Mouse (Mus musculus) liver, adult 2 months (tissue): Measurements from ENCODE around the gene Olfr56. TPM values are rescaled to one million over a fixed set of nuclear protein-coding genes. Genes with fewer than 3 reads are reported as not detected.
A peak's percentile ranks its signal among the peaks of the same experiment; 100 is the strongest.

ENCODE experiments used
- DNase-seq: peaks from one replicate; pipeline ENCODE4 v3.0.0-alpha.2; 2011; ENCODE audit warnings: low read depth, low spot score; ENCODE audit errors: extremely low read depth
- H3K27ac ChIP-seq: fragments of 200-500 bp; replicated peaks from 2 replicates; pipeline ENCODE4 v1.5.1; 2012; ENCODE audit warnings: low read depth, mild to moderate bottlenecking, control low read depth, inconsistent platforms, low read length; ENCODE audit not compliant: insufficient read depth
- H3K27me3 ChIP-seq: fragments of 200-500 bp; 2 replicates; pipeline ENCODE4 v1.6.1; 2012; ENCODE audit warnings: mild to moderate bottlenecking, moderate library complexity, low read length, inconsistent platforms; ENCODE audit not compliant: control insufficient read depth, insufficient read depth
- H3K36me3 ChIP-seq: fragments of 200-500 bp; 2 replicates; pipeline ENCODE4 v1.6.1; 2012; ENCODE audit warnings: low read length, inconsistent platforms; ENCODE audit not compliant: control insufficient read depth, insufficient read depth
- H3K4me1 ChIP-seq: fragments of 200-500 bp; 2 replicates; pipeline ENCODE4 v1.6.1; 2011; ENCODE audit warnings: low read length; ENCODE audit not compliant: control insufficient read depth, insufficient read depth
- H3K4me3 ChIP-seq: fragments of 200-500 bp; 2 replicates; pipeline ENCODE4 v1.5.1; 2011; ENCODE audit warnings: low read depth, mild to moderate bottlenecking, control low read depth, low read length, moderate library complexity; ENCODE audit not compliant: insufficient read depth
- H3K79me2 ChIP-seq: fragments of 200-500 bp; 2 replicates; pipeline ENCODE4 v1.6.1; 2012; ENCODE audit warnings: inconsistent platforms, mild to moderate bottlenecking, low read length, moderate library complexity; ENCODE audit not compliant: control insufficient read depth, insufficient read depth
- H3K9ac ChIP-seq: fragments of 200-500 bp; 2 replicates; pipeline ENCODE4 v1.6.1; 2012; ENCODE audit warnings: low read depth, mild to moderate bottlenecking, control low read depth, inconsistent platforms, low read length
- CTCF ChIP-seq: fragments of 200-500 bp; IDR thresholded peaks from 2 replicates; pipeline ENCODE4 v1.5.1; 2011; ENCODE audit warnings: low read depth, low read length, control low read depth
- POLR2A ChIP-seq: fragments of 200-500 bp; IDR thresholded peaks from 2 replicates; pipeline ENCODE4 v1.6.1; 2011; ENCODE audit warnings: low read length, control low read depth; ENCODE audit not compliant: insufficient read depth; ENCODE audit errors: extremely low read depth
- WGBS: fragments of 180-500 bp; shearing (Covaris S2); methylation state at CpG from one replicate; pipeline ENCODE4 v1.1.7; 2018; 5-methylcytosine and 5-hydroxymethylcytosine counted together
- polyA plus RNA-seq: library from polyadenylated mRNA; depleted of rRNA; stranded (reverse); fragments of >200 nt; gene quantifications from 2 replicates; pipeline ENCODE4 v1.2.3, GENCODE M21; 2012
- total RNA-seq: library from RNA; depleted of rRNA; stranded (reverse); fragments of >200 nt; gene quantifications from 2 replicates; pipeline ENCODE4 v1.2.3, GENCODE M21; 2014

Gene Olfr56
- total and polyA plus RNA-seq, 2 experiments, result 0.28 TPM; not detected in 1

GRCm38 (mm10) chr11:49081886-49082285, 103.2 kb downstream of the Olfr56 start:
- Histone ChIP-seq H3K4me3 (no peak overlapping the region), H3K27ac (no peak overlapping the region; the same call in 1 of the 2 replicates), H3K36me3 (no peaks in the 10 kb centered on the region), H3K4me1 (peaks cover 27% of the 10 kb centered on the region), H3K27me3 (no peaks in the 10 kb centered on the region), H3K79me2 (no peaks in the 10 kb centered on the region; the same call in 1 of the 2 replicates), H3K9ac (no peak overlapping the region)
- no peak for TF ChIP-seq POLR2A
- no peak for TF ChIP-seq CTCF
- no peak for DNase-seq
- WGBS, result 88% methylated on average over 3 of the region's 3 CpGs

GRCm38 (mm10) chr11:49083146-49083545, 104.5 kb downstream of the Olfr56 start:
- TF ChIP-seq POLR2A (no peak), CTCF (no peak)
- H3K4me3 ChIP-seq, result no peak overlapping the region
- H3K9ac ChIP-seq, result no peak overlapping the region
- peak overlapping the region; percentile 21; the same call in 1 of the 2 replicates for H3K27ac ChIP-seq
- peaks cover 30% of the 10 kb centered on the region for H3K4me1 ChIP-seq
- DNase-seq, result no peak
- no peaks in the 10 kb centered on the region for H3K27me3 ChIP-seq
- 81% methylated on average over 1 of the region's 1 CpGs for WGBS
- no peaks in the 10 kb centered on the region; the same call in 1 of the 2 replicates for H3K79me2 ChIP-seq
- no peaks in the 10 kb centered on the region for H3K36me3 ChIP-seq

- no peak for TF ChIP-seq CTCF
- TF ChIP-seq POLR2A, result no peak
- Histone ChIP-seq H3K9ac (no peak overlapping the region), H3K36me3 (no peaks in the 10 kb centered on the region), H3K4me3 (no peak overlapping the region), H3K4me1 (peaks cover 30% of the 10 kb centered on the region), H3K27ac (peak overlapping the region; percentile 68), H3K79me2 (no peaks in the 10 kb centered on the region; the same call in 1 of the 2 replicates), H3K27me3 (no peaks in the 10 kb centered on the region)
- WGBS, result 52% methylated on average over 3 of the region's 3 CpGs
- DNase-seq, result peak; percentile 75
Measured at GRCm38 (mm10) chr11:49083808-49084207, 105.1 kb downstream of the Olfr56 start.

- Histone ChIP-seq H3K4me3 (no peak overlapping the region), H3K9ac (no peak overlapping the region), H3K79me2 (no peaks in the 10 kb centered on the region; the same call in 1 of the 2 replicates), H3K36me3 (no peaks in the 10 kb centered on the region), H3K4me1 (peaks cover 32% of the 10 kb centered on the region), H3K27me3 (no peaks in the 10 kb centered on the region), H3K27ac (peak overlapping the region; percentile 71)
- 36% methylated on average over 1 of the region's 1 CpGs for WGBS
- no peak for DNase-seq
- TF ChIP-seq CTCF, result no peak
- TF ChIP-seq POLR2A, result no peak
Measured at GRCm38 (mm10) chr11:49084385-49084784, 105.7 kb downstream of the Olfr56 start.

GRCm38 (mm10) chr11:49084875-49085274, 106.2 kb downstream of the Olfr56 start:
- peak; percentile 30 for DNase-seq
- Histone ChIP-seq H3K36me3 (no peaks in the 10 kb centered on the region), H3K9ac (peak overlapping the region; percentile 29; the same call in 1 of the 2 replicates), H3K4me3 (no peak overlapping the region), H3K27ac (peak overlapping the region; percentile 71), H3K4me1 (peaks cover 34% of the 10 kb centered on the region), H3K27me3 (no peaks in the 10 kb centered on the region), H3K79me2 (no peaks in the 10 kb centered on the region; the same call in 1 of the 2 replicates)
- 4% methylated on average over 3 of the region's 3 CpGs for WGBS
- TF ChIP-seq CTCF, result peak; percentile 30; the same call in 1 of the 2 replicates
- TF ChIP-seq POLR2A, result no peak

GRCm38 (mm10) chr11:49086858-49087361, 108.2 kb downstream of the Olfr56 start:
- WGBS, result 5% methylated on average over 6 of the region's 6 CpGs
- peak; percentile 91 for DNase-seq
- peak overlapping the region; percentile 30 for H3K9ac ChIP-seq
- peaks cover 43% of the 10 kb centered on the region for H3K4me1 ChIP-seq
- no peaks in the 10 kb centered on the region; the same call in 1 of the 2 replicates for H3K79me2 ChIP-seq
- H3K27me3 ChIP-seq, result no peaks in the 10 kb centered on the region
- peak overlapping the region; percentile 73 for H3K27ac ChIP-seq
- TF ChIP-seq CTCF (no peak), POLR2A (no peak)
- peak overlapping the region; percentile 32 for H3K4me3 ChIP-seq
- H3K36me3 ChIP-seq, result no peaks in the 10 kb centered on the region
